Mouse (Mus musculus) cerebellum, adult 9-10 months (tissue): ENCODE results near the gene Mapk8ip3.

Experiments used
- DNase-seq: peaks from one replicate; pipeline ENCODE4 v3.0.0; 2022

Gene Mapk8ip3

DNA sequence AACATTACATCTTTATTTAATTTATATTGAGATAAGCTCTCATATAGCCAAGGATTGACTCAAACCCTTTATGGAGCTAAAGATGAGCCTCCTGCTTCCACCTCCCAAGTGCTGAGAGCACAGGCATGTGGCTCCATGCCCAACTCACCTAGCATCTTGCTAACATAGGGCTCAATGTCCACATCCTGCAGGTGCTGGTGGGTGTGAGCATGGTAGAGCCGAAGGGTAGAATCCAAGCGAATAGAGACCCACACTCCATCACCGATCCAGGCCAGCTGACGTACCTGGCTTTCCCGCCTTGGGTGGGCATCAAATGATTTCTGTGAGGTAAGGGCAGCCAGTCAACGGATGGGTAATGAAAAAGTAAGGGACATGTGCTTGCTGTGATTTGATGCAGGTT is 36.8 kb downstream of the Mapk8ip3 start:
- DNase-seq, result no peak

DNA sequence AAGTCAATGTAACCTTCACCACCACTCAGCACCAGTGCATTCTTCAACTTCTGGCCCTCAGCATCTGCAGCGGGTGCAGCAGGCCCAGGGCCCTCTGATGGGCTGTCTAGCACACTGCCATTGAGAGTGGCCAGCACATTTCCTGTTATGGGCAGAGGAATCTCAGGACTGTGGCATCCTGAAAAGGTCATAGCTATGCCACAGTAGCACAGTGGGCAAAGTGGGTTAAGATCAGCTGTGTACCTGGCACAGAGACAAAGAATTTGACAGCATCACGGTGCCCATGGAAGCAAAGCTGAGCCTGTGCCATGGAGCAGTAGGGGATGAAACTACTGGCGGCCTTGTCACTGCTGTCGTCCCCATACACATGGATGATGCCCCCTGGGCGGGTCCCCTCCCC is 37.6 kb downstream of the Mapk8ip3 start:
- no peak for DNase-seq

DNA sequence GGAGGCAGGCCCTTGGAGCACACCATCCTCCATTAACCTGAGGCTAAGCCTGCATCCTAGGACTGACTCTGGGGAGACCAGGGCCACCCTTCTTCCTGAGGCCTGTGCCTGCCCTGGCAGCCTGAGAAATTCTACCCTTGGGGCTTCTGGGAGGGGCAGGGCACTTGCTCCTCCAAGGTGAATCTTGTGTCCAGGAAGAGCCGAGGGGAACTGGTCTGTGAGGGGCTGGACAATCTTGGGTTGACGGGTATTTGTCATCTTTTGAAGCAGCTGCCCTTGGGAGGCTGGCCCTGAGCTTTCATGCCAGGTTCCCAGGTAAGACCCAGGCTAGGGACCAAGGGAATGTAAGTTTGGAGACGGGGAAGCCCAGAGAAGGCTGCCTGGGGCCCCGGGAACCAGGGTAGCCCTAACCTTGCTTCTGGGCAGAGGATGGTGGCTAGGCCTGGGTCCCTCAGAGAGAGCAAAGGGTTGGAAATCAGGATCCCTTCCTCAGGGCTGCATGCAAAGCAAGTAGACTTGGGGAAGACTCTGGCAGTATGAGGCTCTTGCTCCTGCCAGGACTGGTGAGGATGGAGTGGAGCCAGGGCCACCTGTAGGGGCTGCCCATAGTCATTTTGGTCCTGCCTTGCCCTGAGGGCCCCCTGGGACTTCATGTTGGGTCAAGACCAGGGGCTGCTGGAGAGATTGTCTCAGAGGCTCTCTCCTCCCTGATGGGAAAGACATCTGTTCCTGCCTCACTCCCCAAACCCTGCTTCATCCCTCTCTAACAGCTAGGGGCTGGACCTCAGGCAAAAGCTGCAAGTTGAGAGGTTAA is 38.5 kb downstream of the Mapk8ip3 start:
- peak; percentile 39 for DNase-seq

- DNase-seq, result no peak
Measured at GRCm38 (mm10) chr17:24897600-24897999, 39.2 kb downstream of the Mapk8ip3 start.

GRCm38 (mm10) chr17:24896993-24897269 is 39.8 kb downstream of the Mapk8ip3 start:
- DNase-seq, result no peak

GRCm38 (mm10) chr17:24896241-24896992 is 40.4 kb downstream of the Mapk8ip3 start, which contains the start of gene Nme3:
Gene Nme3, plus strand, starts transcription at chr17:24896500.
- DNase-seq, result peak; percentile 81

- DNase-seq, result no peak
Measured at GRCm38 (mm10) chr17:24895571-24896240, 41.1 kb downstream of the Mapk8ip3 start.

GRCm38 (mm10) chr17:24894995-24895547 is 41.7 kb downstream of the Mapk8ip3 start, which contains the start of the genes Eme2 and Mrps34:
Gene Eme2, minus strand, starts transcription at chr17:24895087.
Gene Mrps34, plus strand, starts transcription at chr17:24895116.
- DNase-seq, result peak; percentile 81

- peak; percentile 39 for DNase-seq
Measured at GRCm38 (mm10) chr17:24894061-24894994, 42.4 kb downstream of the Mapk8ip3 start.

DNA sequence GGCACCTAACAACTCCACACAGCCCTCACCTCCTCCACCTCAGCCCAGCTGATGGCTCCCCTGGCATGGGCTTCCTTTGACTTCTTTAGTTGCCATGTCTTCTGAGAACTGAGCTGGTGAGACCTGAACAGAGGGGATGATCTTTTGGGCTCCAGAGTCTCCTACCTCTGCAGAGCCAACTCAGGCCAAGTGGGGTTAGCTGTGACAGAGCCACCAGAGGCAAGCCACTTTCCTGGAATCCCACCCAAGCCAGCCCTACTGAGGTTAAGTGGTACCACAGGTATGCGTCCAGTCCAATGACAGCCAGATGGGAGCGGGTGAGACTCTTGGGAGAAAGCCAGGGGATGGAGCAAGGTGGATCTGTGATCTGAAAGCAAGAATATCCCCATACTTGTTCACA is 43.5 kb downstream of the Mapk8ip3 start:
- peak; percentile 43 for DNase-seq

DNA sequence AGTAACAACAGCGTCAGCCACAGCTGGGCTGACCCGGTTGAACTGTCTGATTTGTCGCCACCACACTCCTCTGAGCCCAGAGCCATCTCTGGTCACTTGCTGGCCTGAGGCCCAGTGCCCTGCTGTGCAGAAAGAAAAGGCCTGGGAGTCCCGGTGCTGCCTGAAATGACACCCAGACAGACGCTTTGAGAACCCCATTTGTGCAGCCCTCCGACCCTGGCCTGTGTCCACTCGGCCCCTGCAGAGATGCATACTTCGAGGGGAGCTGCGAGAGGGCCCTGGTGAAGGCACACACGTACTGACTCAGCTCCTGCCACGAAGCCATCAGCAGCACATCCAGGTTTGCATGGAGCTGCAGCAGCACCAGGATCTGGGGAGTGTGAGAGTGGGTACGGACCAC is 44.0 kb downstream of the Mapk8ip3 start:
- peak; percentile 64 for DNase-seq

DNA sequence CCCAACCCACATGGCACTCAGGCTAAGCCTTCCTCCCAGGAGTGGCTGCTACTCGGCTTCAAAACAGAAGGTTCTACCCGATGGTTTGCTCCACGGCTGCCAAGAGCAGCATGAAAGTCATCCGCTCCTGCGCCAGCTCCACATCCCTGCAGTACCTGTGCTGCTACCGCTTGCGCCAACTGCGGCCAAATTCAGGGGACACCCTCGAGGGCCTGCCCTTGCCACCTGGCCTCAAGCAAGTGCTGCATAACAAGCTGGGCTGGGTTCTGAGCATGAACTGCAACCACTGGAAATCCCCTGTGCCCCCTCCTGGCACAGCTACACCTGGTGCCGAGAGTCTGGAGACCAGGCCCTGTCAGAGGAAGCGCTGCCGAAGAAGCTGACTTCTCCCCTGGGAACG is 45.5 kb downstream of the Mapk8ip3 start:
- DNase-seq, result peak; percentile 79

GRCm38 (mm10) chr17:24890151-24891092 is 46.4 kb downstream of the Mapk8ip3 start:
- DNase-seq, result no peak

GRCm38 (mm10) chr17:24888862-24889261 is 47.9 kb downstream of the Mapk8ip3 start:
- DNase-seq, result no peak

DNA sequence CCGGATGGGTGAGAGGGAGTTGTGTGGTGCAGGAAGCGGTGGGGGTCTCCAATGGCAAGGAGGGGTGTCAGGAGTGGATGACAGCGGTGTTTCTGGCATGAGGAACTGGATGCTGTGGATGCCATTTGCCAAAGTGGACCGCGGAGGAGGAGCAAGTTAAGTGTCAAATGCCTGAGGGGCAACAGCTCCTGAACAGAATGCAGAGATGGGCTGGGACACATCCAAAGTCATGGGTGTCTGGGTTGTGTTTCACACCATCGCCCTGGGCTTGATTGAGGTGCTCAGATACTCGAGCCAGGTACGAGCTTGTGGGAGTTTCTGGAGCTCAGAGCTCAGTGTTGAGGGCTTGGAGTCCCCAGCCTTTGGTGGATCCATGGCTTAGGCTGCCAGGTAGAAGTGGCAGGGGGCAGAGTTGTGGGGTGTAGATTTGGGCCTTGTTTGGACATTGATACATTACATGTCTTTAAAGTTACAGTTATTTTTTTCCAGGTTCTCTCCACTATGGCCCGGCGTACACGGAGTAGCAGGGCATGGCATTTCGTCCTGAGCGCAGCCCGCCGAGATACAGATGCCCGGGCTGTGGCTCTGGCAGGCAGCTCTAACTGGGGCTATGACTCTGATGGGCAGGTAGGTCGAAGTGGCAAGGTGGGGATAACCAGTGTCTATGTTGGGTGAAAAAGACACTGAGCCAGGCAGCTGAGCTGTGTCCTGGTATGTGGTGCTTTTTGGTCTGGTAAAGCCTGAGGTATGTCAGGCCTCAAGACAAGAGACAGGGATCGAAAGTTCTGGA is 49.3 kb downstream of the Mapk8ip3 start:
- peak; percentile 63 for DNase-seq

DNA sequence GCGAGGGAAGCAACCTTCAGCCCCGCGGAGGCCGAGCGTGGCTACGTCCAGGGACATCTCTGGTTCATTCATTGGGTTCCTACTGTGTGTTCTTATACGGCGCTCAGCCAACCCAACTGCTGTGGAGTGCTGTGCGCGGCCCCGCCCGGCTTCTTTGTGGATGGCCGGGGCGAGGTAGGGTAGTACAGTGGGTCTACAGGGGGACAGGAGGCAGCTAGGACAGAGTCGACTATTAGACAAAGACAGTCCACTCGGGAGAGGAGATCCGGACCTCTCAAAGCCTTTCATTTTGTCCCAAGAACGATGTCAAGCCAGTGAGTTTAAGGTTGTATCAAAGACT is 49.9 kb downstream of the Mapk8ip3 start:
- DNase-seq, result no peak

- DNase-seq, result peak; percentile 100
Measured at GRCm38 (mm10) chr17:24886134-24886931, 50.4 kb downstream of the Mapk8ip3 start, which contains the start of the genes Nubp2 and Spsb3. Gene Nubp2, minus strand, starts transcription at chr17:24886349. Gene Spsb3, plus strand, starts transcription at chr17:24886643.

- peak; percentile 66 for DNase-seq
Measured at GRCm38 (mm10) chr17:24885356-24886133, 51.2 kb downstream of the Mapk8ip3 start.
